Mouse (Mus musculus) inflammation-experienced regulatory T-cells (primary cell): ENCODE results near the gene Vps72. TPM values are rescaled to one million over a fixed set of nuclear protein-coding genes. Genes with fewer than 3 reads are reported as not detected.

ENCODE experiments used
- polyA plus RNA-seq, 2 experiments: library from polyadenylated mRNA; unstranded; fragments of 100-300 nt; shearing (Covaris generic); gene quantifications; one replicate each; pipeline ENCODE4 v1.2.1; 2017

The Vps72 gene
- polyA plus RNA-seq = 100 to 1,000 TPM; 113 to 128 TPM

DNA sequence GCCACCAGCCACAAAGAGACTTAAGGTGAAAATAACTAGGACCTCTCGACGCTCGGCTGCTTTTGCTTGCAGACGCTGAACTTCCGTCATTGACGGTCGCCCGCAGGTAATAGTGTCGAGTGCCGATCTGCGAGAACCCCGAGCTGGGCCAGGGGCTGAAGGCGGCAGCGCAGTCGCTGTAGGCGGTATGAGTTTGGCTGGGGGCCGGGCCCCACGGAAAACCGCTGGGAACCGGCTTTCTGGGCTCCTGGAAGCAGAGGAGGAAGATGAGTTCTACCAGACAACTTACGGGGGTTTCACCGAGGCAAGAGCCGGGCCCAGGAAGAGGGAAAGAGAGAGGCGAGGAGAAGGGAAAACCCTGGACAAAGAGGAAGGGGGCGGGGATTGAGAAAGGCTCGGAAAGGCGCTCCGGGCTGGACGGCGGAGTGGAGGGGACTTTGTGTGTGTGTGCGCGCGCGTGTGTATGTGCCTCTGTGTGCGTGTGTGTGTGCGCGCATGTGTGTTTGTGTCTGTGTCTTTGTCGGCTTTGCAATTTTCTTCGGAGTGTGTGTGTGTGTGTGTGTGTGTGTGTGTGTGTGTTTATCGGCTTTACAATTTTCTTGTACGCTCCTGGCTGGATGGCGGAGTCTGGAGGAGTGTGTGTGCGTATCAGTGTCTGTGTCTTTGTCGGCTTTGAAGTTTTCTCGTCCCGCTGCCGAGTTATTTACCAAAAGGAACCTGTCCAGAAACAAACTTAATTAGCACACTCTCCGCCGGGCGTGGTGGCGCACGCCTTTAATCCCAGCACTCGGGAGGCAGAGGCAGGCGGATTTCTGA, at the start of gene Vps72:
Vps72 (plus strand) TSS at position 112 of the 816 bp plus-strand sequence.

DNA sequence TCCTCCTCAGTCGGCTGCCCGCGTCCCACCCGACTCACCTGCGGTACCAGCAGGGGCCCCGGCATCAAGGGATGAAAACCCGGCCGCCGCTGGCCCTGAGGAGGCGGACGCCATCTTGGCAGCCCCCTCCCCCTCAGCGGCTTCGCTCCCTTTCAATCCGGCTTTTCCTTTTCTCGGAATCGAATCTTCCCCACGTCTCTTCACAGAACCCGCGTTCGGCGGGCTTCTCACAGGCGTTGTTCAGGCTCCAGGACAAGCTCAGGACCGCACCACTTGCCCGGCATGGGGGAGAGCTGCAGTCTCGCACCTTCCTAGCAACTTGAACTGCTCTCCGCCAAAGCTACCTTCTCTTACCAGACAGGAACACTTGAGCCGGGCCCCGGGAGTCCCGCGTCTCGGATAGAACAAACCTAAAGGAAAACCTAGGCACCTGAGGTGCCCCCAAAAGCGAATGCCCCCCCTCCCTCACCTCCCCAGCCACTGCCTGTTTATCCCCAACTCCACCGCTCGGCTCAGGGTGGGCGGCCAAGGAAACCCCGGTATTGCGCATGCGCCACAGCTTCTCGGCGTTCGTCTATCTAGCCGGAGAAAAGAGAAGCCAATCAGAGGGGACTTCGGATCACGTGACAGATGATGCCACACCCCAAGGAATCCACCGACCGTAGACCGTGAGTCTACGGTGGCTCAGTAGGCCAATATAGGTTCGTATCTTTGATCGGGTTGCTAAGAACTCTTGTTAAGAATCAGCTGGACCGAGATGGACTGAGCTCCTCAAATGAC, 4.3 kb upstream of the Vps72 start, which contains the start of gene Pip5k1a:
Pip5k1a (minus strand) TSS at position 593 of the 780 bp plus-strand sequence.

DNA sequence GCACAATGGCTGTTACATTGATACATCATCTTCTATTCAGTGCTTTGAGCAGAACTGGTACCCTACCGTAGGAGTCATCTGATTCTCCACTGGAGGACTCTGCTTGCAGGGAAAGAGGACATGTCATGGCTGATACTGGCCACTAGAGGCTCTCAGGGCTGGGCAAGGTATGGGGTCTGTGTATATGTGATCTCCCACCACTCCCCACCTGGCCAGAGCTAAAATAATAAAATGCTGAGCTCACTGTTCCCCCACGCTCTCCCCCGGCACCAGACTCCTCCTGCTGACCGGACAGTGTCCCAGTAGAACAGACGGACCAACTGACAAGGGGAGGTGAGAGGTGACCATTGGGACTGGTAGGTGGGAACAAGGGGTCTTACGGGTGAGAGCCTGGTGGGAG, 13.4 kb downstream of the Vps72 start, which contains the start of gene Tmod4:
Tmod4 (plus strand) TSS at position 231 of the 400 bp plus-strand sequence.

DNA sequence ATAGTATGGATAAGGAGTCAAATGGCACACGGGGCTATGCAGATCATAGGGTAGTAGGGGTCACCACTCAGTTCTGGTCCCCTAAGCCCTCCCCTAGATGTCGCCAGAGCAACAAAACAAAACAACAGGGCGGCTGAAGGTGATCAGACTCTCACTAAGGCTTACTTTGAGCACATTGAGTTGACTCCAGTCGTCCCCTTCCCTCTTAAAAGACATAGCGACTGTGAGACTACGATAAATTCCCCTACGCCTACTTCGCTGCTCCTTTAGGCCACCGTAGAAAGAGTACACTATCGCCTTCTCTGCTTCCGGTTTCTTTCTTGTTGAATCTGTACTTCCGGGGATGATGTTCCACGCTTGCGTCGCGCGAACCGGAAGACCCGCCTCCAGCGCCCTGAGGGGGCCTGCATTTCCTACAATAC, 22.9 kb downstream of the Vps72 start, which contains the start of the genes Scnm1 and Lysmd1:
Scnm1 (minus strand) TSS at position 332 of the 422 bp plus-strand sequence.
Lysmd1 (plus strand) TSS at position 409 of the 422 bp plus-strand sequence.

DNA sequence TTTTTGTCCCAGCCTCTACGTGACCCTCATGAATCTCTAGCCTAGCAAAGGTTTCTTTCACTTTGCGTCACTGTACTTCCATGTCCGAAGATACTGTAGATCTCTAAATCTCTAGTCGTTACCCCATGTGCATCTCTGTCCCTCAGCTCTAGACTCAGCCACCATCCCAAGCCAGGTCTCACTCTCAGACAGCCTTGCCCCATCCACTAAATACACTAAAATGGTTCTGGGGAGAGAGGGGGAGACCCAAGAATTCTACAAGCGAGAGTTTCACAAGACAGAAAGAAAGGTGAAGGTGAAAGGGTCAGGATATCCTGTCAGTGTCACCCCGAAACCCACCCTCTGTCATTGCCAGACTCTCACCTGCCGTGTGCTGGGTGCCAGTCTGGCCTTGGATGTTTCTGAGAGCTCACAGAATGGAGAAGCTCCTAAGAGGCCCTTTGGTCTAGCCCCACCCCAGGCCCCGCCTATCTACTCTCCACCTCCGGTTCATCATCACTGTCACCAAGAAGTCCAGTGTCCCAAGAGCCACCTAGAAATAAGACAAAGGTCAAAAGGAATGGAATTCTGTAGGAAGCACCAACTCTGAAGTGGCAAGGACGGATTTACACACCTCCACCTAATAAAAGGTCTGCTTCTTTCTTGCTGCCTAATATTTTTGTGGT, 31.3 kb downstream of the Vps72 start, which contains the start of gene Tnfaip8l2:
Tnfaip8l2 (minus strand) TSS at position 409 of the 665 bp plus-strand sequence.

DNA sequence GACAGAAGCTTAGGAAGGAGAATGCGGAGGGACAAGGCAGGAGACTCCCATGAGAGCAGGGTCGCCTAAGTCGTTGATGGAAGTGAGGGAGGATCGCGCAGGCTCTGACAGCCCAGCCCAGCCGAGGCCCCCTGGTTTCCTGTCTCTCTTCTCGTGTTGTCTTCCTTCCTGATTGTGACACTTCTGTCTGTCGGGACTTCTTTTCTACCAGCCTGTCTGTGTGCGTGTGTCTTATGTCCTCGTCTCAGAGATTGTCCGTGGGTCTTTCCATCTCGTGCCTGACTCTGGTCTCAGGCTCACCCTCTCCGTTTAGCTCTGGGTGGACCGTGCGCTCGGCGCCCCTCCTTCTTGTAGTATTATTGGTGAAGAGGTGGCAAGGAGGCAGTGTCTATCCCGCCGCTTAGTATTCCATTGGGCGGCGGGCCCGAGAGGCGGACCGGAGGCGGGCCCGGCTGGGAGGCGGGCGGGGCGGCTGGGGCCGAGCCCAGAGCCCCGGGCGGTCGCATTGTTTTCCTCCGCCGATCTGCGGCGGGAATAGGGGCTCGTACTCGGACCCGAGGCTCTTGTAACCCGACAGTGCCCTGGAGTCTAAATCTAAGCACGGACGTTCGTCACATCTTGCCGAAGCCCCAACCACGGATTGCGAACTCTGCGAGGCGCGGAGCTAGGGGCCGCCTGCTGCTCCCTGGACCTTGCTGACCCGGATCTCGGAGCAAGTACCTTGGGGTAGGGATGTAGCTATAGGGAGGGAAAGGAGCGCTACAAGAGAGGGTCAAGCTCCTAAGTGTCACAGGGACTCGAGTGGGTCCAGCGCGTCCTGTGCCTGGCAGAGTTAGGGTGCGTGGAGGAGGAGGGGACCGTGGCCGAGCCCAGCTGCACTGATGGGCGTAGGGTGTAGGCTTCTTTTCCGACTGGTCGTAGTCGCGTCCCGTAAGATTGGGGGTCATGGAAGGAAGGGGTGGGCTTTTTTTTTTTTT, 49.5 kb downstream of the Vps72 start, which contains the start of gene Sema6c:
Sema6c (plus strand) TSS at position 471 of the 977 bp plus-strand sequence.

Other genes starting within 250 kb of the Vps72 start
- 100 to 1,000 TPM; 258 to 304 TPM for gene Psmb4, start 224.1 kb upstream of the Vps72 start, polyA plus RNA-seq
- 1 to 10 TPM; 3.9 to 4.6 TPM for gene Selenbp1, start 178.0 kb upstream of the Vps72 start, polyA plus RNA-seq
- 10 to 100 TPM; 26.0 to 29.1 TPM for gene Rfx5, start 156.9 kb upstream of the Vps72 start, polyA plus RNA-seq
- gene Pi4kb, start 136.3 kb upstream of the Vps72 start, polyA plus RNA-seq = 10 to 100 TPM; 13.5 to 17.2 TPM
- gene Zfp687, start 95.6 kb upstream of the Vps72 start, polyA plus RNA-seq = 10 to 100 TPM; 53.2 TPM
- 100 to 1,000 TPM; 277 to 291 TPM for gene Psmd4, start 68.4 kb upstream of the Vps72 start, polyA plus RNA-seq
- gene Pip5k1a, start 4.1 kb upstream of the Vps72 start, polyA plus RNA-seq = 10 to 100 TPM; 24.4 to 30.3 TPM
- gene Tmod4, start 13.5 kb downstream of the Vps72 start, polyA plus RNA-seq = 1 to 10 TPM; 2.7 to 6.6 TPM
- gene Scnm1, start 23.0 kb downstream of the Vps72 start, polyA plus RNA-seq = 100 to 1,000 TPM in 1 of 2 experiments, 10 to 100 TPM in 1; 67.0 to 102 TPM
- gene Lysmd1, start 23.1 kb downstream of the Vps72 start, polyA plus RNA-seq = 10 to 100 TPM; 23.0 to 27.7 TPM
- 100 to 1,000 TPM; 214 to 231 TPM for gene Tnfaip8l2, start 31.3 kb downstream of the Vps72 start, polyA plus RNA-seq
- gene Sema6c, start 49.4 kb downstream of the Vps72 start, polyA plus RNA-seq = 1 to 10 TPM in 1 of 2 experiments, under 1 TPM in 1; 0.65 to 2.3 TPM
- 10 to 100 TPM; 22.9 to 29.6 TPM for gene Gabpb2, start 106.9 kb downstream of the Vps72 start, polyA plus RNA-seq
- 100 to 1,000 TPM; 332 to 495 TPM for gene Cdc42se1, start 117.7 kb downstream of the Vps72 start, polyA plus RNA-seq
- 10 to 100 TPM in 1 of 2 experiments, 1 to 10 TPM in 1; 4.8 to 10.1 TPM for gene Mllt11, start 121.1 kb downstream of the Vps72 start, polyA plus RNA-seq
- 1 to 10 TPM in 1 of 2 experiments, under 1 TPM in 1; 0.71 to 2.3 TPM for gene Gm128, start 130.6 kb downstream of the Vps72 start, polyA plus RNA-seq
- under 1 TPM; 0.20 to 0.34 TPM for gene Bnipl, start 140.2 kb downstream of the Vps72 start, polyA plus RNA-seq
- gene Mindy1, start 170.3 kb downstream of the Vps72 start, polyA plus RNA-seq = 10 to 100 TPM; 24.4 to 31.9 TPM
- gene Prune1, start 171.1 kb downstream of the Vps72 start, polyA plus RNA-seq = 1 to 10 TPM; 6.1 to 6.3 TPM
- gene Anxa9, start 196.2 kb downstream of the Vps72 start, polyA plus RNA-seq = 1 to 10 TPM in 1 of 2 experiments, under 1 TPM in 1; 0.53 to 2.8 TPM
- gene Cers2, start 203.8 kb downstream of the Vps72 start, polyA plus RNA-seq = 100 to 1,000 TPM; 222 to 295 TPM
- gene Setdb1, start 246.2 kb downstream of the Vps72 start, polyA plus RNA-seq = 10 to 100 TPM; 27.5 to 32.4 TPM